Mouse (Mus musculus): ENCODE data around the gene Ssbp2.
A peak's percentile ranks its signal among the peaks of the same experiment; 100 is the strongest.

Gene Ssbp2

GRCm38 (mm10) chr13:91461711-91462351 is 1.7 kb downstream of the Ssbp2 start:
- DNase-seq = peak; percentile 48

GRCm38 (mm10) chr13:91462395-91462794 is 2.3 kb downstream of the Ssbp2 start:
- no peak for DNase-seq

- peak; percentile 24 for DNase-seq
These were observed 2.9 kb downstream of the Ssbp2 start for GRCm38 (mm10) chr13:91462893-91463481.

- no peak for DNase-seq
These were observed 5.1 kb downstream of the Ssbp2 start for GRCm38 (mm10) chr13:91465002-91465715.

GRCm38 (mm10) chr13:91471566-91471965 is 11.5 kb downstream of the Ssbp2 start:
- no peak for DNase-seq

GRCm38 (mm10) chr13:91471980-91472379 is 11.9 kb downstream of the Ssbp2 start:
- no peak for DNase-seq

GRCm38 (mm10) chr13:91473527-91473926 is 13.4 kb downstream of the Ssbp2 start:
- DNase-seq = no peak

GRCm38 (mm10) chr13:91474027-91474426 is 13.9 kb downstream of the Ssbp2 start:
- DNase-seq = no peak

- DNase-seq = no peak
These were observed 15.8 kb downstream of the Ssbp2 start for GRCm38 (mm10) chr13:91475888-91476287.

- DNase-seq = no peak
These were observed 16.6 kb downstream of the Ssbp2 start for GRCm38 (mm10) chr13:91476596-91477100.

GRCm38 (mm10) chr13:91478011-91478410 is 17.9 kb downstream of the Ssbp2 start:
- peak; percentile 64 for DNase-seq

GRCm38 (mm10) chr13:91484303-91484702 is 24.2 kb downstream of the Ssbp2 start:
- no peak for DNase-seq

- DNase-seq = no peak
These were observed 32.0 kb downstream of the Ssbp2 start for GRCm38 (mm10) chr13:91492133-91492532.

GRCm38 (mm10) chr13:91497055-91497454 is 37.0 kb downstream of the Ssbp2 start:
- no peak for DNase-seq

GRCm38 (mm10) chr13:91501735-91502134 is 41.7 kb downstream of the Ssbp2 start:
- DNase-seq = no peak

GRCm38 (mm10) chr13:91502642-91503373 is 42.7 kb downstream of the Ssbp2 start:
- no peak for DNase-seq

- DNase-seq = no peak
These were observed 48.9 kb downstream of the Ssbp2 start for GRCm38 (mm10) chr13:91508991-91509390.

- DNase-seq = no peak
These were observed 49.4 kb downstream of the Ssbp2 start for GRCm38 (mm10) chr13:91509467-91509866.

- DNase-seq = no peak
These were observed 54.9 kb downstream of the Ssbp2 start for GRCm38 (mm10) chr13:91514979-91515378.

- DNase-seq = no peak
These were observed 60.1 kb downstream of the Ssbp2 start for GRCm38 (mm10) chr13:91520073-91520750.

- DNase-seq = no peak
These were observed 60.9 kb downstream of the Ssbp2 start for GRCm38 (mm10) chr13:91520968-91521367.

- DNase-seq = no peak
These were observed 66.0 kb downstream of the Ssbp2 start for GRCm38 (mm10) chr13:91526058-91526457.

GRCm38 (mm10) chr13:91529821-91530220 is 69.7 kb downstream of the Ssbp2 start:
- DNase-seq = no peak

Data from lung, postnatal 14 days (tissue).